Mouse (Mus musculus): ENCODE results near the gene Bmpr2.

The Bmpr2 gene

GRCm38 (mm10) chr1:59897147-59897798 lies 134.1 kb downstream of the Bmpr2 start:
- in situ Hi-C loops (cut with MboI, MseI), result no loop called here

- in situ Hi-C loops (cut with MboI, MseI), result no loop called here
These were observed 136.5 kb downstream of the Bmpr2 start for GRCm38 (mm10) chr1:59899679-59900078.

- in situ Hi-C loops (cut with MboI, MseI), result no loop called here
These were observed 138.1 kb downstream of the Bmpr2 start for GRCm38 (mm10) chr1:59901082-59901876.

GRCm38 (mm10) chr1:59902634-59903033 lies 139.4 kb downstream of the Bmpr2 start:
- in situ Hi-C loops (cut with MboI, MseI), result no loop called here

GRCm38 (mm10) chr1:59904630-59905295 lies 141.6 kb downstream of the Bmpr2 start:
- in situ Hi-C loops (cut with MboI, MseI), result no loop called here

GRCm38 (mm10) chr1:59905916-59906315 lies 142.7 kb downstream of the Bmpr2 start:
- in situ Hi-C loops (cut with MboI, MseI), result no loop called here

- in situ Hi-C loops (cut with MboI, MseI), result no loop called here
These were observed 143.8 kb downstream of the Bmpr2 start for GRCm38 (mm10) chr1:59906819-59907521.

GRCm38 (mm10) chr1:59907700-59908099 lies 144.5 kb downstream of the Bmpr2 start:
- in situ Hi-C loops (cut with MboI, MseI), result no loop called here

GRCm38 (mm10) chr1:59910941-59911340 lies 147.7 kb downstream of the Bmpr2 start:
- in situ Hi-C loops (cut with MboI, MseI), result no loop called here

GRCm38 (mm10) chr1:59912413-59913157 lies 149.4 kb downstream of the Bmpr2 start, which contains the start of gene Fam117b:
Gene Fam117b (plus strand): TSS chr1:59913006.
- in situ Hi-C loops (cut with MboI, MseI), result no loop called here

- in situ Hi-C loops (cut with MboI, MseI), result no loop called here
These were observed 150.1 kb downstream of the Bmpr2 start for GRCm38 (mm10) chr1:59913195-59913868.

GRCm38 (mm10) chr1:59913869-59914225 lies 150.6 kb downstream of the Bmpr2 start:
- in situ Hi-C loops (cut with MboI, MseI), result no loop called here

- in situ Hi-C loops (cut with MboI, MseI), result no loop called here
These were observed 151.6 kb downstream of the Bmpr2 start for GRCm38 (mm10) chr1:59914799-59915198.

GRCm38 (mm10) chr1:59915843-59916610 lies 152.8 kb downstream of the Bmpr2 start:
- in situ Hi-C loops (cut with MboI, MseI), result no loop called here

- in situ Hi-C loops (cut with MboI, MseI), result no loop called here
These were observed 154.2 kb downstream of the Bmpr2 start for GRCm38 (mm10) chr1:59917401-59917800.

- in situ Hi-C loops (cut with MboI, MseI), result no loop called here
These were observed 154.9 kb downstream of the Bmpr2 start for GRCm38 (mm10) chr1:59918075-59918474.

GRCm38 (mm10) chr1:59923201-59923600 lies 160.0 kb downstream of the Bmpr2 start:
- in situ Hi-C loops (cut with MboI, MseI), result no loop called here

GRCm38 (mm10) chr1:59923673-59924072 lies 160.5 kb downstream of the Bmpr2 start:
- in situ Hi-C loops (cut with MboI, MseI), result no loop called here

GRCm38 (mm10) chr1:59924411-59924810 lies 161.2 kb downstream of the Bmpr2 start:
- in situ Hi-C loops (cut with MboI, MseI), result no loop called here

All from T-helper 2 cell (primary cell).